Mouse (Mus musculus) left cerebral cortex, adult 18-20 months (tissue): ENCODE data around the gene Clip3. TPM values are rescaled to one million over a fixed set of nuclear protein-coding genes. Genes with fewer than 3 reads are reported as not detected.

Experiments
- DNase-seq, 2 experiments: peaks; one replicate each; pipeline ENCODE4 v3.0.0; 2021 to 2022; ENCODE audit warnings: low spot score in 2 of 2, mixed read lengths in 1 of 2
- total RNA-seq, 2 experiments: library from RNA; stranded (reverse); gene quantifications; 2 replicates each; pipeline ENCODE4 v1.2.3; 2021

Gene Clip3
- total RNA-seq, 2 experiments from 2014 or later: 443 to 457 TPM

GRCm38 (mm10) chr7:30324300-30324944 is 32.9 kb downstream of the Clip3 start:
- DNase-seq: peak; percentile 67

GRCm38 (mm10) chr7:30325364-30325763 is 33.8 kb downstream of the Clip3 start:
- DNase-seq: no peak

GRCm38 (mm10) chr7:30326427-30326826 is 34.9 kb downstream of the Clip3 start:
- no peak for DNase-seq

- DNase-seq: no peak
Observed at GRCm38 (mm10) chr7:30327140-30327539, 35.6 kb downstream of the Clip3 start.

GRCm38 (mm10) chr7:30328379-30328778 is 36.9 kb downstream of the Clip3 start:
- no peak for DNase-seq

- DNase-seq: peak; percentile 89 to 90
Observed at GRCm38 (mm10) chr7:30331887-30332286, 40.4 kb downstream of the Clip3 start.

- DNase-seq: no peak
Observed at GRCm38 (mm10) chr7:30332622-30333259, 41.2 kb downstream of the Clip3 start.

- peak; percentile 56 to 83 for DNase-seq
Observed at GRCm38 (mm10) chr7:30333436-30333835, 41.9 kb downstream of the Clip3 start.

GRCm38 (mm10) chr7:30334563-30334962 is 43.0 kb downstream of the Clip3 start:
- no peak for DNase-seq

- no peak for DNase-seq
Observed at GRCm38 (mm10) chr7:30335688-30336087, 44.2 kb downstream of the Clip3 start.

GRCm38 (mm10) chr7:30336384-30336783 is 44.9 kb downstream of the Clip3 start:
- peak; percentile 94 to 95 for DNase-seq

GRCm38 (mm10) chr7:30339432-30340109 is 48.0 kb downstream of the Clip3 start:
- no peak for DNase-seq

GRCm38 (mm10) chr7:30346635-30347379 is 55.3 kb downstream of the Clip3 start:
- DNase-seq: no peak

- peak; percentile 77 to 90 for DNase-seq
Observed at GRCm38 (mm10) chr7:30347828-30348227, 56.3 kb downstream of the Clip3 start.

- peak; percentile 55 to 77 for DNase-seq
Observed at GRCm38 (mm10) chr7:30353279-30353822, 61.8 kb downstream of the Clip3 start.

- DNase-seq: no peak
Observed at GRCm38 (mm10) chr7:30354059-30354458, 62.5 kb downstream of the Clip3 start.

Other genes with a start within 250 kb of the Clip3 start
- gene Zfp14, start 240.3 kb upstream of the Clip3 start, total RNA-seq: 1 to 10 TPM; 7.6 to 7.7 TPM
- 1 to 10 TPM; 4.1 to 6.0 TPM for gene Zfp82, start 218.8 kb upstream of the Clip3 start, total RNA-seq
- 1 to 10 TPM in 1 of 2 experiments, not detected in 1; 1.5 TPM for gene Gm26920, start 201.3 kb upstream of the Clip3 start, total RNA-seq
- 1 to 10 TPM; 5.6 to 7.7 TPM for gene Zfp566, start 201.2 kb upstream of the Clip3 start, total RNA-seq
- gene Zfp260, start 197.0 kb upstream of the Clip3 start, total RNA-seq: 10 to 100 TPM; 64.8 to 75.6 TPM
- 10 to 100 TPM; 31.3 to 36.0 TPM for gene Zfp382, start 169.8 kb upstream of the Clip3 start, total RNA-seq
- 10 to 100 TPM; 48.4 to 48.7 TPM for gene Zfp146, start 122.0 kb upstream of the Clip3 start, total RNA-seq
- gene Cox7a1, start 107.6 kb upstream of the Clip3 start, total RNA-seq: 1 to 10 TPM; 4.7 to 5.8 TPM
- gene Capns1, start 92.9 kb upstream of the Clip3 start, total RNA-seq: 100 to 1,000 TPM; 174 to 176 TPM
- 10 to 100 TPM; 58.0 to 60.0 TPM for gene Polr2i, start 59.8 kb upstream of the Clip3 start, total RNA-seq
- gene Tbcb, start 59.5 kb upstream of the Clip3 start, total RNA-seq: 100 to 1,000 TPM; 127 to 141 TPM
- gene Ovol3, start 56.0 kb upstream of the Clip3 start, total RNA-seq: not detected
- under 1 TPM; 0.26 to 0.37 TPM for gene Thap8, start 11.6 kb upstream of the Clip3 start, total RNA-seq
- gene Wdr62, start 11.3 kb upstream of the Clip3 start, total RNA-seq: 1 to 10 TPM; 1.1 to 1.9 TPM
- gene Alkbh6, start 17.0 kb downstream of the Clip3 start, total RNA-seq: 10 to 100 TPM; 67.0 to 68.5 TPM
- gene Syne4, start 23.1 kb downstream of the Clip3 start, total RNA-seq: 10 to 100 TPM; 13.8 to 15.6 TPM
- gene E130208F15Rik, start 30.0 kb downstream of the Clip3 start, total RNA-seq: under 1 TPM; 0.35 to 0.56 TPM
- gene Sdhaf1, start 32.2 kb downstream of the Clip3 start, total RNA-seq: 1 to 10 TPM; 6.4 to 7.5 TPM
- 10 to 100 TPM; 33.5 to 36.4 TPM for gene Lrfn3, start 71.0 kb downstream of the Clip3 start, total RNA-seq
- gene Tyrobp, start 122.0 kb downstream of the Clip3 start, total RNA-seq: 10 to 100 TPM; 29.8 to 30.7 TPM
- 1 to 10 TPM in 1 of 2 experiments, not detected in 1; 1.8 TPM for gene Hcst, start 128.1 kb downstream of the Clip3 start, total RNA-seq
- gene Nfkbid, start 130.0 kb downstream of the Clip3 start, total RNA-seq: 1 to 10 TPM; 3.9 to 4.1 TPM
- gene Aplp1, start 153.8 kb downstream of the Clip3 start, total RNA-seq: 1,000 to 10,000 TPM; 1,233 to 1,333 TPM
- 1 to 10 TPM; 8.2 to 8.3 TPM for gene Kirrel2, start 166.0 kb downstream of the Clip3 start, total RNA-seq
- gene Nphs1, start 166.6 kb downstream of the Clip3 start, total RNA-seq: under 1 TPM; 0.44 to 0.52 TPM
- gene Prodh2, start 201.9 kb downstream of the Clip3 start, total RNA-seq: not detected
- gene Arhgap33, start 243.3 kb downstream of the Clip3 start, total RNA-seq: 100 to 1,000 TPM; 179 to 187 TPM